In genomic region chr1:180044160-180044559, GRCm38 (mm10) we compare ENCODE assay signal across 19 mouse cellular contexts.
"Had no signal": no experiment of that assay in that cellular context is flagged by ENCODE, and none has a peak within 500 bp of the region (broad histone marks: within the 10 kb centered on the region; RNA-seq: fewer than 3 reads in every experiment).

No protein-coding gene starts in this region.

- H3K4me2 ChIP-seq: limb, embryonic 15.5 days; liver, embryonic 12.5 days; lung, embryonic 15.5 days; midbrain, embryonic 12.5 days; neural tube, embryonic 13.5 days; neural tube, embryonic 15.5 days had no signal

- H3K9me3 ChIP-seq: limb, embryonic 15.5 days; liver, embryonic 12.5 days; lung, embryonic 15.5 days; midbrain, embryonic 10.5 days; midbrain, embryonic 12.5 days; neural tube, embryonic 13.5 days; neural tube, embryonic 15.5 days had no signal

- H3K27me3 ChIP-seq: limb, embryonic 15.5 days; liver, embryonic 12.5 days; lung, embryonic 15.5 days; midbrain, embryonic 12.5 days; neural tube, embryonic 13.5 days; neural tube, embryonic 15.5 days had no signal

- H3K4me1 ChIP-seq: limb, embryonic 15.5 days; liver, embryonic 12.5 days; midbrain, embryonic 10.5 days; midbrain, embryonic 12.5 days; neural tube, embryonic 13.5 days; neural tube, embryonic 15.5 days had no signal

- H3K27ac ChIP-seq: limb, embryonic 15.5 days; liver, embryonic 12.5 days; liver, embryonic 14.5 days; lung, embryonic 15.5 days; midbrain, embryonic 10.5 days; midbrain, embryonic 12.5 days; neural tube, embryonic 13.5 days; neural tube, embryonic 15.5 days had no signal

- ATAC-seq: liver, embryonic 12.5 days; midbrain, embryonic 16.5 days had no signal

- H3K4me3 ChIP-seq: limb, embryonic 15.5 days; liver, embryonic 12.5 days; lung, embryonic 15.5 days; midbrain, embryonic 10.5 days; midbrain, embryonic 12.5 days; myocyte; neural tube, embryonic 13.5 days; neural tube, embryonic 15.5 days had no signal

- DNase-seq: midbrain, embryonic 14.5 days; retina, postnatal 1 day; right cerebral cortex, adult 18-20 months; right cerebral cortex, postnatal 25 days; right cerebral cortex, postnatal 4 days; spleen, adult 18-20 months; thymus, adult 18-20 months; thymus, postnatal 14 days; thymus, postnatal 36 days had no signal

- H3K9ac ChIP-seq: limb, embryonic 15.5 days; liver, embryonic 12.5 days; liver, embryonic 14.5 days; lung, embryonic 15.5 days; midbrain, embryonic 12.5 days; neural tube, embryonic 13.5 days; neural tube, embryonic 15.5 days had no signal
